ENCODE assay signal across 8 mouse cellular contexts in genomic region chr5:67778026-67778425, GRCm38 (mm10).
DNase-seq lines count a peak whose midpoint lies in the region; ATAC-seq and TF ChIP-seq lines count a peak whose summit lies in the region.

No protein-coding gene starts in this region.

- ATAC-seq in heart, embryonic 12.5 days (ENCODE audit: insufficient number of reproducible peaks, low FRiP score), result no peak
- ATAC-seq in forebrain, embryonic 16.5 days, result peak; percentile 93
- ATAC-seq in kidney, embryonic 15.5 days (replicated peaks; ENCODE audit: low FRiP score), result peak; percentile 85
- ATAC-seq in liver, embryonic 14.5 days (ENCODE audit: insufficient read depth), result no peak

- TF ChIP-seq EP300 in liver, embryonic 14.5 days (IDR thresholded peaks at IDR 0.05; ENCODE audit: low read depth), result no peak

- H3K9me3 ChIP-seq in heart, embryonic 12.5 days (replicated peaks), result no peaks in the 10 kb centered on the region
- H3K9me3 ChIP-seq in forebrain, embryonic 16.5 days (ENCODE audit: control insufficient read depth, low read length), result no peaks in the 10 kb centered on the region
- H3K9me3 ChIP-seq in kidney, embryonic 15.5 days (replicated peaks), result no peaks in the 10 kb centered on the region
- H3K9me3 ChIP-seq in liver, embryonic 14.5 days (ENCODE audit: control insufficient read depth, low read length), result no peaks in the 10 kb centered on the region

- H3K4me1 ChIP-seq in heart, embryonic 12.5 days (replicated peaks), result peaks cover 13% of the 10 kb centered on the region; the same call in 1 of the 2 replicates
- peaks cover 4% of the 10 kb centered on the region; the same call in 1 of the 2 replicates for H3K4me1 ChIP-seq in forebrain, embryonic 16.5 days (replicated peaks; ENCODE audit: control insufficient read depth, insufficient read depth, low read length)
- H3K4me1 ChIP-seq in kidney, embryonic 15.5 days, result 0 out of 2 replicates have a peak, but pooled peaks cover 4% of the 10 kb centered on the region
- no peaks in the 10 kb centered on the region for H3K4me1 ChIP-seq in liver, embryonic 14.5 days (replicated peaks; ENCODE audit: control insufficient read depth in 2 of 2, insufficient read depth in 2 of 2, low read length in 1 of 2)

- H3K9ac ChIP-seq in heart, embryonic 12.5 days, result no peak overlapping the region
- H3K9ac ChIP-seq in forebrain, embryonic 16.5 days (replicated peaks; ENCODE audit: low read depth, low read length), result no peak overlapping the region
- H3K9ac ChIP-seq in kidney, embryonic 15.5 days, result no peak overlapping the region
- no peak overlapping the region for H3K9ac ChIP-seq in liver, embryonic 14.5 days (replicated peaks)

- no peak overlapping the region for H3K4me2 ChIP-seq in heart, embryonic 12.5 days
- H3K4me2 ChIP-seq in forebrain, embryonic 16.5 days (ENCODE audit: low read length), result no peak overlapping the region
- H3K4me2 ChIP-seq in kidney, embryonic 15.5 days, result peak overlapping the region; percentile 50
- H3K4me2 ChIP-seq in liver, embryonic 14.5 days (ENCODE audit: low read depth), result no peak overlapping the region

- no peaks in the 10 kb centered on the region for H3K27me3 ChIP-seq in heart, embryonic 12.5 days (replicated peaks)
- no peaks in the 10 kb centered on the region; the same call in 1 of the 2 replicates for H3K27me3 ChIP-seq in forebrain, embryonic 16.5 days (replicated peaks; ENCODE audit: control insufficient read depth, insufficient read depth, low read length)
- H3K27me3 ChIP-seq in kidney, embryonic 15.5 days, result no peaks in the 10 kb centered on the region
- H3K27me3 ChIP-seq in liver, embryonic 14.5 days (ENCODE audit: control insufficient read depth, insufficient read depth, low read length), result no peaks in the 10 kb centered on the region

- 70% methylated on average over 8 of the region's 8 CpGs for WGBS in heart, embryonic 12.5 days
- 56% methylated on average over 8 of the region's 8 CpGs for WGBS in forebrain, embryonic 16.5 days
- WGBS in kidney, embryonic 15.5 days, result 46% methylated on average over 8 of the region's 8 CpGs
- WGBS in liver, embryonic 14.5 days (ENCODE audit: insufficient replicate concordance), result 71% methylated on average over 8 of the region's 8 CpGs

- H3K36me3 ChIP-seq in heart, embryonic 12.5 days, result no peaks in the 10 kb centered on the region
- H3K36me3 ChIP-seq in forebrain, embryonic 16.5 days (ENCODE audit: control insufficient read depth, insufficient read depth), result peaks cover 2% of the 10 kb centered on the region; the same call in 1 of the 2 replicates
- no peaks in the 10 kb centered on the region for H3K36me3 ChIP-seq in kidney, embryonic 15.5 days
- H3K36me3 ChIP-seq in liver, embryonic 14.5 days (replicated peaks; ENCODE audit: control insufficient read depth, insufficient read depth, low read depth), result peaks cover 30% of the 10 kb centered on the region

- TF ChIP-seq CTCF in brain, embryonic 14.5 days (IDR thresholded peaks at IDR 0.05; ENCODE audit: borderline replicate concordance, extremely low read depth, insufficient read depth, insufficient read length), result peak; percentile 60
- TF ChIP-seq CTCF in liver, embryonic 14.5 days (IDR thresholded peaks at IDR 0.05; ENCODE audit: low read depth), result peak; percentile 58

- no peak overlapping the region for H3K4me3 ChIP-seq in heart, embryonic 12.5 days
- H3K4me3 ChIP-seq in forebrain, embryonic 16.5 days (replicated peaks; ENCODE audit: low read length), result no peak overlapping the region
- H3K4me3 ChIP-seq in kidney, embryonic 15.5 days (replicated peaks), result peak overlapping the region; percentile 25
- no peak overlapping the region for H3K4me3 ChIP-seq in liver, embryonic 14.5 days (ENCODE audit: insufficient read depth in 1 of 2, low read depth in 2 of 2, low read length in 2 of 2)

- no peak for TF ChIP-seq POLR2A in brain, embryonic 14.5 days (IDR thresholded peaks at IDR 0.05; ENCODE audit: borderline replicate concordance, extremely low read depth, insufficient read depth, insufficient read length, poor library complexity, severe bottlenecking)

- DNase-seq in heart, adult 8-10 months (ENCODE audit: low spot score), result peak; percentile 67
- peak; percentile 93 for DNase-seq in brain, embryonic 14.5 days (ENCODE audit: low read depth)
- peak in 1 of 3 experiments; percentile 14 for DNase-seq in liver, embryonic 14.5 days (ENCODE audit: low read depth in 3 of 3, low spot score in 3 of 3)
- DNase-seq in retina, embryonic 14.5 days (ENCODE audit: low spot score), result peak; percentile 38
- no peak for DNase-seq in thymus, postnatal 10 days (ENCODE audit: low spot score in 2 of 2)

- no peak overlapping the region for H3K27ac ChIP-seq in heart, embryonic 12.5 days (ENCODE audit: poor library complexity, severe bottlenecking)
- no peak overlapping the region for H3K27ac ChIP-seq in forebrain, embryonic 16.5 days (ENCODE audit: low read length)
- no peak overlapping the region; the same call in 1 of the 2 replicates for H3K27ac ChIP-seq in kidney, embryonic 15.5 days
- H3K27ac ChIP-seq in liver, embryonic 14.5 days, result no peak overlapping the region

Comparison
In these comparisons a context has a peak if more than half of its experiments do, and no peak if none do; other contexts are left out.
1. DNase-seq: peak in heart, adult 8-10 months (single experiment), brain, embryonic 14.5 days (single experiment) and retina, embryonic 14.5 days (single experiment); none in thymus, postnatal 10 days (0 of 2).
2. ATAC-seq: peak in forebrain, embryonic 16.5 days (single experiment) and kidney, embryonic 15.5 days (single experiment); none in heart, embryonic 12.5 days (single experiment) and liver, embryonic 14.5 days (single experiment).